9 mouse cellular contexts compared by ENCODE assay signal in the genomic region with DNA sequence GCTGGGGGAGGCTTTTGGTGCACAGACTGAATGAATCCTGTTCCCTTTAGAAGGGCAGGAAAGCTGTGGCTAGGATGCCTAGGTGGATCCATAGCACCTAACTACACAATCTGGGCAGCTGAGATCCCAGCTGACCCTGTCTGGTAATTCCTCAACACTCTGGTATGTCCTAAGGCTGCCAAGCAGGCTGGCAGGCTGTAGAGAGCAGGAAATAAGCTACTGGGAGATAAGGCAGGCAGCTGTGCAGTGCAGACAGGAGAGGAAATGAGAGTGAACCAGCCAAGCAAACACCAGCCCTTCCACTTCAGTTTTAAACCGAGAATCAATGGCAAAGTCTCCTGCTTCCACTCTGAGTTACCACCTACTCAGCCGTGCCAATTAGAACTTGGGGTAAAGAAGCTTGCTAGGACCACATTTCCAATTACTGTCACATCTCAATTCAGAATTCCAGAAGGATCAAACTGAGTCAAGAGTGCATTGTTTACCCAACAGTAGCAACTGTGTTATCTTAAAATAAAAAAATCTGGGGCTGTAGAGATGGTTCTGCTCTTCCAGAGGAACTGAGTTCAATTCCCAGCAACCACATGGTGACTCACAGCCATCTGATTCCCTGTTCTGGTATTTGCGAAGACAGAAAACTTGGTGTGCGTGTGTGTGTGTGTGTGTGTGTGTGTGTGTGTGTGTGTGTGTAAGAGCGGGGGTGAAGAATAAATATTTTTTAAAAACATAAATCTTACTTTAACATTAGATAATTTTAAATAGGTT.
DNase-seq lines count a peak whose midpoint lies in the region; ATAC-seq and TF ChIP-seq lines count a peak whose summit lies in the region.
"Had no signal": no experiment of that assay in that cellular context is flagged by ENCODE, and none has a peak within 500 bp of the region (broad histone marks: within the 10 kb centered on the region; RNA-seq: fewer than 3 reads in every experiment).

No protein-coding gene starts in this region.

- DNase-seq in ovary, postnatal 36 days (ENCODE audit: low spot score) = peak; percentile 38
- no peak for DNase-seq in ovary, postnatal 14 days (ENCODE audit: low spot score)
- DNase-seq in adrenal gland, adult 2 months = peak; percentile 62
- peak; percentile 49 for DNase-seq in liver, embryonic 11.5 days (ENCODE audit: low spot score)
- no peak for DNase-seq in retina, embryonic 14.5 days (ENCODE audit: low spot score)

- H3K4me2 ChIP-seq in intestine, postnatal 0 days (replicated peaks; ENCODE audit: low read depth) = no peak overlapping the region; the same call in 1 of the 2 replicates
- 0 out of 2 replicates have a peak overlapping the region, but pooled peaks have one; percentile 10 for H3K4me2 ChIP-seq in liver, embryonic 11.5 days
- no peak overlapping the region for H3K4me2 ChIP-seq in stomach, embryonic 14.5 days (replicated peaks; ENCODE audit: low read depth, low read length)
- H3K4me2 ChIP-seq: embryonic facial prominence, embryonic 12.5 days had no signal

- H3K4me1 ChIP-seq in intestine, postnatal 0 days (replicated peaks; ENCODE audit: control insufficient read depth, insufficient read depth, low read length) = peaks cover 5% of the 10 kb centered on the region; the same call in 1 of the 2 replicates
- H3K4me1 ChIP-seq in liver, embryonic 11.5 days (replicated peaks; ENCODE audit: control insufficient read depth, insufficient read depth, low read length) = peaks cover 6% of the 10 kb centered on the region
- H3K4me1 ChIP-seq in stomach, embryonic 14.5 days (ENCODE audit: control insufficient read depth, insufficient read depth, low read length) = no peaks in the 10 kb centered on the region

- peak overlapping the region; percentile 71 for H3K27ac ChIP-seq in intestine, postnatal 0 days (ENCODE audit: low read depth, low read length)
- H3K27ac ChIP-seq in liver, embryonic 11.5 days (ENCODE audit: low read depth, low read length) = no peak overlapping the region
- H3K27ac ChIP-seq in stomach, embryonic 14.5 days (ENCODE audit: low read length) = 0 out of 2 replicates have a peak overlapping the region, but pooled peaks have one; percentile 1
- H3K27ac ChIP-seq: embryonic facial prominence, embryonic 12.5 days had no signal

- 44% methylated on average over 5 of the region's 5 CpGs for WGBS in intestine, postnatal 0 days
- WGBS in liver, embryonic 11.5 days = 36% methylated on average over 5 of the region's 5 CpGs
- WGBS in stomach, embryonic 14.5 days = 62% methylated on average over 5 of the region's 5 CpGs

- H3K36me3 ChIP-seq in intestine, postnatal 0 days (ENCODE audit: control insufficient read depth, insufficient read depth) = peaks cover 6% of the 10 kb centered on the region; the same call in 1 of the 2 replicates
- no peaks in the 10 kb centered on the region for H3K36me3 ChIP-seq in liver, embryonic 11.5 days (ENCODE audit: control insufficient read depth, insufficient read depth, low read length)
- peaks cover 2% of the 10 kb centered on the region; the same call in 1 of the 2 replicates for H3K36me3 ChIP-seq in stomach, embryonic 14.5 days (ENCODE audit: control insufficient read depth, insufficient read depth, low read length)

- H3K27me3 ChIP-seq in intestine, postnatal 0 days (replicated peaks; ENCODE audit: control insufficient read depth, insufficient read depth, low read length) = no peaks in the 10 kb centered on the region
- no peaks in the 10 kb centered on the region for H3K27me3 ChIP-seq in liver, embryonic 11.5 days (replicated peaks; ENCODE audit: control insufficient read depth, insufficient read depth, low read length)
- H3K27me3 ChIP-seq in stomach, embryonic 14.5 days (ENCODE audit: control insufficient read depth, insufficient read depth, low read length) = no peaks in the 10 kb centered on the region
- H3K27me3 ChIP-seq: embryonic facial prominence, embryonic 12.5 days had no signal

- no peaks in the 10 kb centered on the region for H3K9me3 ChIP-seq in intestine, postnatal 0 days (ENCODE audit: control insufficient read depth)
- H3K9me3 ChIP-seq in liver, embryonic 11.5 days (ENCODE audit: control insufficient read depth, low read length) = no peaks in the 10 kb centered on the region
- H3K9me3 ChIP-seq in stomach, embryonic 14.5 days (ENCODE audit: control insufficient read depth, low read depth, low read length) = no peaks in the 10 kb centered on the region; the same call in 1 of the 2 replicates

- no peak overlapping the region for H3K4me3 ChIP-seq in intestine, postnatal 0 days (ENCODE audit: low read depth, low read length)
- no peak overlapping the region for H3K4me3 ChIP-seq in liver, embryonic 11.5 days (ENCODE audit: low read depth, low read length)
- no peak overlapping the region for H3K4me3 ChIP-seq in stomach, embryonic 14.5 days (ENCODE audit: low read depth, low read length)
- H3K4me3 ChIP-seq: embryonic facial prominence, embryonic 12.5 days had no signal

- no peak overlapping the region for H3K9ac ChIP-seq in intestine, postnatal 0 days (ENCODE audit: low read depth, low read length)
- no peak overlapping the region for H3K9ac ChIP-seq in liver, embryonic 11.5 days (ENCODE audit: low read depth, low read length)
- H3K9ac ChIP-seq in stomach, embryonic 14.5 days (replicated peaks; ENCODE audit: low read depth, low read length) = no peak overlapping the region
- H3K9ac ChIP-seq: embryonic facial prominence, embryonic 12.5 days had no signal

- peak; percentile 90 for ATAC-seq in granulocyte monocyte progenitor cell, adult 5-6 weeks (replicated peaks; ENCODE audit: poor library complexity, severe bottlenecking)
- ATAC-seq in intestine, postnatal 0 days = peak; percentile 89
- peak; percentile 70 for ATAC-seq in liver, embryonic 11.5 days (replicated peaks; ENCODE audit: low FRiP score)
- ATAC-seq in stomach, embryonic 14.5 days (ENCODE audit: insufficient number of reproducible peaks, insufficient read depth, low FRiP score, low read depth) = peak; percentile 63; the same call in 1 of the 2 replicates

- no peak for TF ChIP-seq CTCF in intestine, postnatal 0 days (IDR thresholded peaks at IDR 0.05; ENCODE audit: low read depth)

Comparison
In these comparisons a context has a peak if more than half of its experiments do, and no peak if none do; other contexts are left out.
1. DNase-seq: peak in ovary, postnatal 36 days (single experiment), adrenal gland, adult 2 months (single experiment) and liver, embryonic 11.5 days (single experiment); none in ovary, postnatal 14 days (single experiment) and retina, embryonic 14.5 days (single experiment).
2. Peak in every context shown above with its lines, with median percentiles within 50 percentile points of each other: ATAC-seq.